In the genomic region with DNA sequence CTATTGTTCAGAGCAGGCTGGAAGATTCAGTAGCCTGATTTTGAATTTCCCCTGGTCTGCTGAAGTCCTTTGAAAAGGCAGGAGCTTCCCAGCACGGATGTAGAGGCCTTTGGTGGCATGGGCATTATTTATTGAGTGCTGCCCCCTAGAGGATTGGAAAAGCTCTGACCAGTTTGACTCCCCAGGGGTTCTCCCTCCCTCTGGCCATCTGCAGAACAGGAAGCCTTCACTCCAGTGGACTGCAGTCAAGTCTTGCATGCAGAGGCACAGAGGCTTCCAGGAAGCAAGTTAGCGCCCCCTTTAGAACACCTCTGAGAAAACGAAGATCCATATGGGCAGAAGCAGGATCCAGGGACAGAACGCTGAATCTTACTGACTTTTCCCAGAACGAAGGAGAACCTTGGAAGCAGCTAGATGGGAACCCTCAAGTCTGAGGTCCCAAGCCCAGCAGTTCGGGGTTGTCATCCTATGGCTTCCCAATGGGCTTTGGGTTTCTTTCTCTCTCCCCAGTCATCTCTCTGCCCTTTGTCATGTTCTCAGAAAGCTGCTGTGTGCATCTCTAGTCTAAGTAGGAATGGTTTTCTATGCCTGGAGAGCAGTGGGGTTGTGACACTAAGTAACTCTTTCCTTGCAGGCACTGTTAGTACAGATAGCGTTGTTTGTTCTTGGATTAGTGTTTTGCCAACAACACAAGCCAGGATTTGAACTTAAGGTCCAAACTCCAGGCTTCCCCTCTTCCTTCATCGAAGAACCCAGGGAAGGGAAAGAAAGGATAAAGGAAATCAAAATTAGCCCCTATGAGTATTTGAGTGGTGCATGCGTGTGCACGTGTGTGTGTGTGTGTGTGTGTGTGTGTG, we compare ENCODE assay signal across 9 mouse cellular contexts. TPM values are rescaled to one million over a fixed set of nuclear protein-coding genes. Genes with fewer than 3 reads are reported as not detected.
DNase-seq lines count a peak whose midpoint lies in the region; ATAC-seq lines count a peak whose summit lies in the region.
"Had no signal": no experiment of that assay in that cellular context is flagged by ENCODE, and none has a peak within 500 bp of the region (broad histone marks: within the 10 kb centered on the region; RNA-seq: fewer than 3 reads in every experiment).

No protein-coding gene starts in this region.

- H3K4me2 ChIP-seq in neural tube, embryonic 15.5 days: no peak overlapping the region
- peak overlapping the region; percentile 27; the same call in 1 of the 2 replicates for H3K4me2 ChIP-seq in intestine, embryonic 15.5 days (replicated peaks)
- H3K4me2 ChIP-seq: embryonic facial prominence, embryonic 12.5 days had no signal

- peaks cover 5% of the 10 kb centered on the region; the same call in 1 of the 2 replicates for H3K27me3 ChIP-seq in neural tube, embryonic 15.5 days (replicated peaks)
- H3K27me3 ChIP-seq in intestine, embryonic 15.5 days (replicated peaks): no peaks in the 10 kb centered on the region
- H3K27me3 ChIP-seq: embryonic facial prominence, embryonic 12.5 days had no signal

- WGBS in neural tube, embryonic 15.5 days: 42% methylated on average over 10 of the region's 10 CpGs
- WGBS in intestine, embryonic 15.5 days: 33% methylated on average over 10 of the region's 10 CpGs

- no peak overlapping the region for H3K4me3 ChIP-seq in neural tube, embryonic 15.5 days (replicated peaks)
- H3K4me3 ChIP-seq in intestine, embryonic 15.5 days (replicated peaks): no peak overlapping the region
- H3K4me3 ChIP-seq: embryonic facial prominence, embryonic 12.5 days had no signal

- ATAC-seq in neural tube, embryonic 15.5 days (ENCODE audit: low FRiP score): no peak
- peak; percentile 22 for ATAC-seq in cerebellum, adult (ENCODE audit: insufficient number of reproducible peaks, low FRiP score, low TSS enrichment)
- ATAC-seq in intestine, embryonic 15.5 days: peak; percentile 39
- ATAC-seq in monocyte, adult 5-6 weeks (replicated peaks; ENCODE audit: insufficient number of reproducible peaks, low FRiP score, low TSS enrichment, poor library complexity, severe bottlenecking): peak; percentile 65

- no peak overlapping the region for H3K9ac ChIP-seq in neural tube, embryonic 15.5 days (replicated peaks)
- H3K9ac ChIP-seq in intestine, embryonic 15.5 days: no peak overlapping the region
- H3K9ac ChIP-seq: embryonic facial prominence, embryonic 12.5 days had no signal

- H3K9me3 ChIP-seq in neural tube, embryonic 15.5 days (replicated peaks): no peaks in the 10 kb centered on the region
- no peaks in the 10 kb centered on the region for H3K9me3 ChIP-seq in intestine, embryonic 15.5 days
- H3K9me3 ChIP-seq: embryonic facial prominence, embryonic 12.5 days had no signal

- DNase-seq in neural tube, embryonic 10.5 days (ENCODE audit: extremely low spot score, low spot score): peak; percentile 70
- peak; percentile 63 to 65 for DNase-seq in frontal cortex, postnatal 14 days (ENCODE audit: low spot score in 2 of 2)
- DNase-seq in left cerebral cortex, postnatal 4 days: peak; percentile 86
- peak; percentile 37 for DNase-seq in thymus, postnatal 14 days

- intact Hi-C loops in left cerebral cortex, postnatal 4 days (cut with DNase I): loop anchor here (5.0 to 10.0 kb wide), 2 partner anchors 234 to 1324 kb away; no protein-coding TSS in a partner anchor

- H3K4me1 ChIP-seq in neural tube, embryonic 15.5 days: peaks cover 40% of the 10 kb centered on the region
- peaks cover 20% of the 10 kb centered on the region for H3K4me1 ChIP-seq in intestine, embryonic 15.5 days (replicated peaks)

- H3K36me3 ChIP-seq in neural tube, embryonic 15.5 days: no peaks in the 10 kb centered on the region
- no peaks in the 10 kb centered on the region for H3K36me3 ChIP-seq in intestine, embryonic 15.5 days
- H3K36me3 ChIP-seq: embryonic facial prominence, embryonic 12.5 days had no signal

- no peak overlapping the region for H3K27ac ChIP-seq in neural tube, embryonic 15.5 days (replicated peaks)
- H3K27ac ChIP-seq in intestine, embryonic 15.5 days: no peak overlapping the region
- H3K27ac ChIP-seq: embryonic facial prominence, embryonic 12.5 days had no signal

RNA-seq across cellular contexts. Expression of gene Nrp2, which starts 1.8 kb away (rescaled TPM):
- polyA plus RNA-seq in neural tube, embryonic 15.5 days (2015; fragmentation: Nextera tagmentation; extraction: Ambion mirVana): 33.4 and 35.6 TPM in 2 replicates
- polyA plus RNA-seq in intestine, embryonic 15.5 days (2015; fragmentation: Nextera tagmentation; extraction: Ambion mirVana): 28.3 and 31.1 TPM in 2 replicates
- total RNA-seq in left cerebral cortex, postnatal 4 days (2021): 10 to 100 TPM; 49.9 to 86.2 TPM
- 4.5 to 7.1 TPM (median 5.0 TPM) in 3 replicates for total RNA-seq in monocyte, adult 5-6 weeks (2017)
